Mouse (Mus musculus): ENCODE measurements around the gene Mobp. TPM values are rescaled to one million over a fixed set of nuclear protein-coding genes. Genes with fewer than 3 reads are reported as not detected.
A peak's percentile ranks its signal among the peaks of the same experiment; 100 is the strongest.

Gene Mobp
- polyA plus RNA-seq, 1 experiment from 2014 or later: not detected

DNA sequence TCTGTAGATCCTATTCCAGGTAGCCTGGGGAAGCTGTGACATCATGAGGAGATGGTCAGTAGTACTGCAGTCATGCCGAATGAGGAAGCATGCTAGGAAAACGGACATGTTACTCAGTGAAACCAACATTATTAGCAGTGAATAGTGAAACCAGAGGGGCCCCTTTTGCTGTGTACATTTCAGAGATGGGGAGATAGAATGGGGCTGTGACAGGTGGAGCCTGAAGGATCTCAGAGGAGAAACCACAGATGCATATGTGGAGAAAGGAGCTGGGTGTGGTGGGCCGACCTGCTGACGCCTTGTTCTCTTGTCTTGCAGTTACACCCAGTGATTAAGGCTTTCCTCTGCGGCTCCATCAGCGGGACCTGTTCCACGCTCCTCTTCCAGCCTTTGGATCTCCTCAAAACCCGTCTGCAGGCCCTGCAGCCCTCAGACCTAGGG is 33.3 kb upstream of the Mobp start:
- H3K36me3 ChIP-seq: peaks cover 39% of the 10 kb centered on the region
- 0 out of 2 replicates have a peak overlapping the region, but pooled peaks have one; percentile 2 for H3K4me3 ChIP-seq
- H3K27ac ChIP-seq (ENCODE audit: poor library complexity, severe bottlenecking): peak overlapping the region; percentile 74
- H3K4me1 ChIP-seq (replicated peaks): peaks cover 13% of the 10 kb centered on the region
- peak overlapping the region; percentile 18; the same call in 1 of the 2 replicates for H3K9ac ChIP-seq
- H3K27me3 ChIP-seq (replicated peaks): no peaks in the 10 kb centered on the region
- H3K4me2 ChIP-seq: peak overlapping the region; percentile 42; the same call in 1 of the 2 replicates
- ATAC-seq (ENCODE audit: insufficient number of reproducible peaks, low FRiP score): peak; percentile 75
- 70% methylated on average over 8 of the region's 8 CpGs for WGBS
- H3K9me3 ChIP-seq (replicated peaks): no peaks in the 10 kb centered on the region

DNA sequence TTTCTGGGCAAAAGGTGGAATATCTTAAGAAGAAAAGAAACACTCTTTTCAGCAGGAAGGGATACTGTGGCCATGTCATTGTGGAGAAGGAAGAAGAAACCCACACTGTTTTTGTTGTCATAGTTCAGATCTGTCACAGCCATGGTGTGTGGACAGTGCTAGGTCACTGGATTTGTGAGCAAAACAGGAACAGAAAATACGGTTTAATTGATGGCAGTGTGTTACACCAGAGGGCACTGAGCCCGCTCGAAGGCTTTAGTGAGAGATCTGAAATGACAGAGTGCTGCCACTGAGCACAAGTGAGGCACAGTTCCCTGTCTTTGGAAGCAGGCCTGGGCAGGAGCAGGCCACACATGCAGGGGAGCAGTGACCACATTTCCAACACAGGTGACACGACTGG is 31.3 kb upstream of the Mobp start:
- 84% methylated on average over 4 of the region's 4 CpGs for WGBS
- Histone ChIP-seq H3K4me2 (peak overlapping the region; percentile 42; the same call in 1 of the 2 replicates), H3K27ac (ENCODE audit: poor library complexity, severe bottlenecking) (0 out of 2 replicates have a peak overlapping the region, but pooled peaks have one; percentile 16)

DNA sequence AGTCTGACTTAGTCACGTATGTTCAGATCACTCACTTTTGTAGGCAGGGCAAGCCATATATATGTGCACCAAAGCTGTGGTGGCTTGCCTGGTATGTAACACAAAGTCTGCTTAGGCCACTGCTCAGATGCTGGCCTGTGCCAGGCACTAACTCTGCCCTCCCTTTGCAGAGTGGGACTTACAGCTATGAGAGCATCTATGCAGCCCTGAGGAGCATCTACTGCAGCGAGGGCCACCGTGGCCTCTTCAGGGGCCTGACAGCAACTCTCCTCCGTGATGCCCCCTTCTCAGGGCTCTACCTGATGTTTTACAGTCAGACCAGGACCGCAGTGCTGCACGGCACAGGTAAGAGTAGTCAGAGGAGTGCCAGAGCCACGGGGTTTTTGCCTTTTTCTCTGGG is 29.0 kb upstream of the Mobp start:
- Histone ChIP-seq H3K36me3 (peaks cover 68% of the 10 kb centered on the region), H3K4me1 (replicated peaks) (peaks cover 8% of the 10 kb centered on the region), H3K4me2 (no peak overlapping the region), H3K9ac (no peak overlapping the region), H3K4me3 (no peak overlapping the region), H3K9me3 (replicated peaks) (no peaks in the 10 kb centered on the region), H3K27ac (ENCODE audit: poor library complexity, severe bottlenecking) (no peak overlapping the region), H3K27me3 (replicated peaks) (no peaks in the 10 kb centered on the region)
- no peak for ATAC-seq (ENCODE audit: insufficient number of reproducible peaks, low FRiP score)
- WGBS: 90% methylated on average over 7 of the region's 7 CpGs

More for the DNA sequence above, 31.3 kb upstream of the Mobp start:
- Histone ChIP-seq H3K9ac (no peak overlapping the region), H3K27me3 (replicated peaks) (no peaks in the 10 kb centered on the region), H3K36me3 (peaks cover 54% of the 10 kb centered on the region), H3K4me3 (no peak overlapping the region), H3K9me3 (replicated peaks) (no peaks in the 10 kb centered on the region), H3K4me1 (replicated peaks) (peaks cover 10% of the 10 kb centered on the region)
- ATAC-seq (ENCODE audit: insufficient number of reproducible peaks, low FRiP score): no peak

DNA sequence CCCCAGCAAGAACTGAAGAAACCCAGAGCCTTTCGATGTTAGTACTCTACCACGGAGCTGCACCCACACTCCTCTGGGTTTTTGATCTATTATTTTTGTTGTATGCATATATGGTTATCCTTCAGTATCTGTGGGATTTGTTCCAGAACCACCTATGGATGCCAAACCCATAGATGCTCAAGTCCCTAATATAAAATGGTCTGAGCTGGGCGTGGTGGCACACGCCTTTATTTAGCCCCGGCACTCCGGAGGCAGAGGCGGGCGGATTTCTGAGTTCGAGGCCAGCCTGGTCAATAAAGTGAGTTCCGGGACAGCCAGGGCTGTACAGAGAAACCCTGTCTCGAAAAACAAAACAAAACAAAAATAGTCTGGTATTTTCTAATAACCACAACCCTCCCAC is 22.6 kb upstream of the Mobp start:
- no peaks in the 10 kb centered on the region for H3K27me3 ChIP-seq (replicated peaks)
- no peak for ATAC-seq (ENCODE audit: insufficient number of reproducible peaks, low FRiP score)
- peak overlapping the region; percentile 83 for H3K27ac ChIP-seq (ENCODE audit: poor library complexity, severe bottlenecking)
- whole genome bisulfite sequencing: 59% methylated on average over 11 of the region's 11 CpGs
- H3K4me2 ChIP-seq: peak overlapping the region; percentile 67
- H3K36me3 ChIP-seq: peaks cover 59% of the 10 kb centered on the region
- no peaks in the 10 kb centered on the region for H3K9me3 ChIP-seq (replicated peaks)
- peak overlapping the region; percentile 99; the same call in 1 of the 2 replicates for H3K9ac ChIP-seq
- peaks cover 18% of the 10 kb centered on the region for H3K4me1 ChIP-seq (replicated peaks)
- peak overlapping the region; percentile 76 for H3K4me3 ChIP-seq

DNA sequence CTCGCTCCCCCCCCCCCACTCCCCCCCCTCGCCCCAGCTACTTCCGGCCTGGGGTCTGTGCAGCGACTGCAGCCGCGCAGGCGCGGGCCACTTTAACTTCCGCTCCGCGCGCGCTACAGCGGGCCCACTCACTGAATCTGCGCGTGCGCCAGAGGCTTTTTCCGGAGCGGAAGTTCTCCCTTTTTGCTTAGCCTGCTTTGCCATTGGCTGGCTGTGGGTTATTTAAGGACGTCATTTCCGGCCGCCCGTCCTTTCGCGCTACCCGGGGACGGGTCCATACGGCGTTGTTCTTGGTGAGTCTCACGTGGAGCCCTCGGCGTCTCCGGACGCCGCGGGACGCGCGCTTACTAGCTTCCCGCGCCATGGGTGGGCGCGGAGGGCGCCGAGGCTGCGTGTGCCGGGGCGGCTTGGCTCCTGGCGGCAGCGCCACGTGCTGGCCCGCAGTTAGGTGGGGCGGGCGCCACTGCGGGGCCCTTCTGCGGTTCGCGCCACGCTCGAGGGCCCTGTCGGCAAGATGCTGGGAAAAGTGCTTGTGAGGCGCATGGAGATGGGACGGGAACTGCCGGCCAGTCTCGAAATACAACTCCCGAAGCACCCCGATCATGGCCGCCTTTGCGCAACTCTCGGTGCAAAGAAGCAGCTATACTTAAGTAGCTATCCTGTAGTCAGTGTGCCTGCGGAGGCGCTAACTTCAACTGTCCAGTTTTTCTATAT is 21.8 kb upstream of the Mobp start, which contains the start of gene Rpsa:
Rpsa (plus strand) TSS at position 152 of the 714 bp plus-strand sequence.
- Histone ChIP-seq H3K4me2 (peak within 1 kb of the TSS; percentile 86), H3K9ac (peak within 1 kb of the TSS; percentile 99), H3K9me3 (replicated peaks) (no peaks in the 10 kb centered on the region), H3K27me3 (replicated peaks) (no peaks in the 10 kb centered on the region), H3K4me3 (peak within 1 kb of the TSS; percentile 76), H3K36me3 (peaks cover 59% of the 10 kb centered on the region), H3K4me1 (replicated peaks) (peaks cover 18% of the 10 kb centered on the region), H3K27ac (ENCODE audit: poor library complexity, severe bottlenecking) (peak within 1 kb of the TSS; percentile 86)
- ATAC-seq (ENCODE audit: insufficient number of reproducible peaks, low FRiP score): peak; percentile 96
- WGBS: under 1% methylated on average over 72 of the region's 72 CpGs

DNA sequence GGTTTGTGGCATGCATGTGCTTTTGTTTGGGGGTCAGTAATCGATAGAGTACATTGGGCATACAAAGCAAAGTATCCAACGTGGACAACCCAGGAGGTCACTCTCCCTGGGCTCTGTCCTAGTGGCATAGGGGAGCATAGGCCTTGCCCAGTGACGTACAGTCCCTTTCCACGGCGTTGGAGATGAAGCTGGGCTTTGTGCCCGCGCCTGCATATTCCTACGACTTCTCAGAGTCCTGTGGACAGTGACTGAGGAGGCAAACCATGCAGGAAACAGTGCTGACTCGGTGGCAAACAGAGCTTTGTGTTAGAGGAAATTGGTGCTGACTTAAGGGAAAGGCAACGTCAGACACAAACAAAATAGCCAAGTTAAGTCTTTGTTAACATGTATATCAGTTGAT is 20.2 kb upstream of the Mobp start:
- peak overlapping the region; percentile 76 for H3K4me3 ChIP-seq
- no peak for ATAC-seq (ENCODE audit: insufficient number of reproducible peaks, low FRiP score)
- no peak overlapping the region for H3K27ac ChIP-seq (ENCODE audit: poor library complexity, severe bottlenecking)

DNA sequence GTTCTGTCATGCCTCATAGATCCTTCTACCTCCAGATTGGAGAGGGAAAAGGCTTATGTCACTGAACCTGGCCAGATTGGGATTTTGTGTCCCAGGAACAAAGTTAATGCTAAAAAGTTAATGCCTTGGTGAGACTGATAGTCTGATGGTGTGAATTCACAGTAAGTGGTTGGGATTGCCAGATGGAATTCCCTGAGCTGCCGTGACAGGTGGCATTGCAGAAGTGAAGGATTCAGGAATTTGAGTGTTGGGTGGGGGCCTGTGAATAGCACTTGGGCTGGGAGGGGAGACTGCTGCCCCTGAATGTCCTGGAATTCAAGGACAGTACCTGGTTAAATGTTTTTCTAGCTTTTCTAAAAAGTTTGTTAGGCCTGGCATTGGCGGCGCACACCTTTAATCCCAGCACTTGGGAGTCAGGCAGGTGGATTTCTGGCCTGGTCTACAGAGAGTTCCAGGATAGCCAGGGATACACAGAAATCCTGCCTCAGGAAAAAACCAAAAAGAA is 17.7 kb upstream of the Mobp start:
- no peak overlapping the region for H3K9ac ChIP-seq
- H3K4me2 ChIP-seq: no peak overlapping the region
- WGBS: 84% methylated on average over 3 of the region's 3 CpGs
- H3K27me3 ChIP-seq (replicated peaks): no peaks in the 10 kb centered on the region
- no peaks in the 10 kb centered on the region for H3K9me3 ChIP-seq (replicated peaks)
- no peak overlapping the region for H3K27ac ChIP-seq (ENCODE audit: poor library complexity, severe bottlenecking)
- no peak overlapping the region for H3K4me3 ChIP-seq
- ATAC-seq (ENCODE audit: insufficient number of reproducible peaks, low FRiP score): no peak
- peaks cover 17% of the 10 kb centered on the region for H3K4me1 ChIP-seq (replicated peaks)
- H3K36me3 ChIP-seq: peaks cover 44% of the 10 kb centered on the region

More for the DNA sequence above, 20.2 kb upstream of the Mobp start:
- peak overlapping the region; percentile 86 for H3K4me2 ChIP-seq
- H3K9ac ChIP-seq: peak overlapping the region; percentile 99
- 63% methylated on average over 10 of the region's 10 CpGs for WGBS
- H3K9me3 ChIP-seq (replicated peaks): no peaks in the 10 kb centered on the region
- peaks cover 18% of the 10 kb centered on the region for H3K4me1 ChIP-seq (replicated peaks)
- no peaks in the 10 kb centered on the region for H3K27me3 ChIP-seq (replicated peaks)
- peaks cover 46% of the 10 kb centered on the region for H3K36me3 ChIP-seq

DNA sequence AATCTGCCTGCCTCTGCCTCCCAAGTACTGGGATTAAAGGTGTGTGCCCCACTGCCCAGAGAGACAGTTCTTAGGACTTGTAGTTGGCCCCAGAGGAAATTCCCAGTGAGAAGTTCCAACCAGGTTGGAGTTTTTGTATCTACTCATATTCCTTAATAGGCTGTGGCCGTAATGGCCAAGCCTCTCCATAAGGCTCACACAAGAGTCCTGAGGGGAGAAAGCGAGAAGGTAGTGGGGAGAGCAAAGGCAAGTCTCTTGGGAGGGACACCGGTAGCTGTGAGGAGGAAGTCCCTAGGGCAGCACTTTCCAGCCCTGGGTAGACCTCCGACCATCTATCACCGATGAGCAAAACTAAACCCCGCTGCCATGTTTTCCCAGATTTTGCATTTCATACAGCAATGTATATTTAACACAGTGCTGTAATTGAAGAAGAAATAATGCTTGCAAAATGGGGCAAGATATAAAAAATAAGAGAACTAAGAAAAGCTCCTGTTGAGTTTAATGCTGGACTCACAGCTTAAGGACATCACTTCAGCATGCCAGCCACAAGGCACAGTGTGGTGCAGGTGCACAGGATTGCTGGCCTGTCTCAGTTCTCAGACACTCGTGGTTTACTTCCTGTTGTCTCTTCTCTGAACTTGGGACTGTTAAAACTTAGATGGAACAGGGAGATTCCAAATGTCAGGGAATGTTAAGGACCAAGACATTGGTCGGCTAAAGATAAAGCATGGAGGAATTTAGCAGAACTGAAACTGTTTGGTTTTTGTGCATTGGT is 16.3 kb upstream of the Mobp start:
- Histone ChIP-seq H3K9me3 (replicated peaks) (no peaks in the 10 kb centered on the region), H3K4me1 (replicated peaks) (peaks cover 15% of the 10 kb centered on the region), H3K27me3 (replicated peaks) (no peaks in the 10 kb centered on the region), H3K4me2 (no peak overlapping the region), H3K4me3 (no peak overlapping the region), H3K9ac (no peak overlapping the region), H3K36me3 (peaks cover 44% of the 10 kb centered on the region), H3K27ac (ENCODE audit: poor library complexity, severe bottlenecking) (no peak overlapping the region; the same call in 1 of the 2 replicates)
- ATAC-seq (ENCODE audit: insufficient number of reproducible peaks, low FRiP score): no peak
- 35% methylated on average over 8 of the region's 8 CpGs for WGBS

DNA sequence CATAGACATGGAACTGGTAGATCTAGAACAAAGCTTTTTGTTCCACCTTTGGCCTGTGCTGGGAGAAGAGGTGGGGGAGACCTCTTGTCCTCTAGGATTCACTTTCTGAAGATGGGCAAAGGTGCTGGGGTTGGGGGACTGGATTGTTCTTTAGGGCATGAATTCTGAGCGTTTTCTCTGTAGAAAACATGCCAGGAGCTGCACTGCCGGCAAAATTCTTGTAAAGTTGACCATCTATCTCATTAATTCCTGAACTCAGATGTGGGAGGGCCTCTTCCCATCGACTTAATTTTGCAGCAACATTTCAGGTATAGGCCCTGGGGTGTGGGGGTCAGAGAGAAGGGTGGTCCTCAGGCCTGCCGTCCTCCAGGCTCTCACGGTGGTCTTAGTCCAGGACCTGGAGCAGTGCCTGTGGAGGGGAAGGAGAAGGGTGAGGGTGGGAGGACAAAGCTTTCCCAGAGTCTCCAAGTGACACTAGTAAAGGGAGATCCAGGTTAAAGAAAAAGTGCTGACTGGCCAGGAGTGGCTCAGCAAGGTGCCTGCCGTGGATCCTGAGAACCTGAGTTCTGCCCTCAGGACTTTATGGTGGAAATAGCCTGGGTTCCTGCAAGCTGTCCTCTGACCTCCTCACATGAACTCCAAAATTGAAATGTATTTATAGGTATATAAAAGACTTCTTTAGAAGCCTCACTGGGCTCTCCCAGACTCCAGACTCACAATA is 15.6 kb upstream of the Mobp start:
- WGBS: 61% methylated on average over 6 of the region's 6 CpGs
- Histone ChIP-seq H3K9ac (no peak overlapping the region), H3K27ac (ENCODE audit: poor library complexity, severe bottlenecking) (no peak overlapping the region), H3K9me3 (replicated peaks) (no peaks in the 10 kb centered on the region), H3K36me3 (peaks cover 38% of the 10 kb centered on the region), H3K4me1 (replicated peaks) (peaks cover 9% of the 10 kb centered on the region), H3K4me2 (no peak overlapping the region), H3K27me3 (replicated peaks) (no peaks in the 10 kb centered on the region), H3K4me3 (no peak overlapping the region)
- no peak for ATAC-seq (ENCODE audit: insufficient number of reproducible peaks, low FRiP score)

DNA sequence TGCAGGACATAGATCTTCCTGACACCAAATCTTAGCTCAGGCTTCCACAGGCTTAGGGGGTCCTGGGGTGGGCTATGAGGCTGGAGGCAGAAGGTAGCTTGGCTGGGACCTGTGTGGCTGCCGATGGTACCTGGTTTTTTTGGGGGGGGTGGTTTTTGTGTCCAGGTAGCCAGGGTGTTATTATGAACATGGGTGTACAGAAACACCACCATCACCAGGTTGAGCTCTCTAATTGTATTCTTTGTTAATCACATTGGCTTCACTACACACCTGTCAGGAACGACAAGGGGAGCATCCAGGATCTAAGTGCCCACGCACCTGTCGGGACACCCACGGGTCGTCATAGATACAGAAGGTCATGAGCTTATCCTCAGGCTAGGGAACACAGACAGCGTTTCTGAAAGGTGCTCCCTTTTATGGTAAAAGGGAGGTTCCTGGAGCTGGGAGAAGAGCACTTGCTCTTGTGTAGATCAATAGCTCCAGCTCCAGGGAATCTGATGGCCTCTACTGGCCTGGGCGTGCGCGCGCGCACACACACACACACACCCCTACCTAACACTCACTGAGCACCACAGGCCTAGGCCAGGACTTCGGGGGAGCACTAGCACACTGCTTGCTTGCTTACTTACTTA is 14.9 kb upstream of the Mobp start:
- 0 out of 2 replicates have a peak, but pooled peaks cover 2% of the 10 kb centered on the region for H3K4me1 ChIP-seq (replicated peaks)
- H3K9ac ChIP-seq: no peak overlapping the region
- no peak overlapping the region for H3K27ac ChIP-seq (ENCODE audit: poor library complexity, severe bottlenecking)
- H3K4me3 ChIP-seq: no peak overlapping the region
- H3K9me3 ChIP-seq (replicated peaks): no peaks in the 10 kb centered on the region
- no peaks in the 10 kb centered on the region for H3K27me3 ChIP-seq (replicated peaks)
- H3K4me2 ChIP-seq: no peak overlapping the region
- no peak for ATAC-seq (ENCODE audit: insufficient number of reproducible peaks, low FRiP score)
- H3K36me3 ChIP-seq: peaks cover 31% of the 10 kb centered on the region
- 79% methylated on average over 13 of the region's 13 CpGs for WGBS
